Mouse (Mus musculus) bone marrow macrophage, adult 2 months (primary cell): ENCODE results near the gene Nr1h4. TPM values are rescaled to one million over a fixed set of nuclear protein-coding genes. Genes with fewer than 3 reads are reported as not detected.
A peak's percentile ranks its signal among the peaks of the same experiment; 100 is the strongest.

ENCODE experiments used
- H3K27ac ChIP-seq: 2 replicates; pipeline ENCODE4 v1.5.1; 2012; ENCODE audit warnings: low read depth, low read length; ENCODE audit not compliant: insufficient read depth
- H3K4me1 ChIP-seq: 2 replicates; pipeline ENCODE4 v1.6.1; 2012; ENCODE audit warnings: low read length; ENCODE audit not compliant: control insufficient read depth, insufficient read depth
- H3K4me3 ChIP-seq: 2 replicates; pipeline ENCODE4 v1.5.1; 2012; ENCODE audit warnings: mild to moderate bottlenecking, low read length, moderate library complexity; ENCODE audit not compliant: insufficient read depth
- CTCF ChIP-seq: IDR thresholded peaks from 2 replicates; pipeline ENCODE4 v1.5.1; 2012; ENCODE audit warnings: low read depth, mild to moderate bottlenecking, low read length, moderate library complexity
- POLR2A ChIP-seq: IDR thresholded peaks from 2 replicates; pipeline ENCODE4 v1.6.1; 2012; ENCODE audit warnings: mild to moderate bottlenecking, low read depth, low read length, borderline replicate concordance
- polyA plus RNA-seq: library from polyadenylated mRNA; stranded (reverse); fragments of >200 nt; gene quantifications from 2 replicates; pipeline ENCODE4 v1.2.4, GENCODE M21; 2012; ENCODE audit not compliant: missing spikeins, insufficient read depth, insufficient read length

Gene Nr1h4
- polyA plus RNA-seq, 1 experiment, result not detected

DNA sequence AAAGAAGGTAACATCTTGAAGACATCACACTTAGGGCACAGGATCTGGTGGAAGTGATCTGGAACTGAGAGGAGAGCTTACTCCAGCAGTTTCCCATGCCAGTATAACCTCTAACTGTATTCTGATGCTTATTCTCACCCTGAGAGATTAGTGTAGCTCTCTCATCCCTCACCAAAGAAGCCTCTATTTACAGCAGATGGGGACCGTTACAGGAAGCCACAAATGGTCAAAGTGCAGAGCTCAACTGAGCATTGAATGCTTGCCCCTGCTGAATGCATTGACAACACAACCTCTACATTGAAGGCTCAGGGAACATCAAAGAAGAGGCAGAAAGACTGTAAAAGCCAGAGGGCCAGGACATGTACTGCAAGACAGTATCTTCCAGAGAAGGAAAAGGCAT is 125.8 kb downstream of the Nr1h4 start:
- peak overlapping the region; percentile 23; the same call in 1 of the 2 replicates for H3K27ac ChIP-seq
- peaks cover 13% of the 10 kb centered on the region for H3K4me1 ChIP-seq
- no peak for TF ChIP-seq CTCF
- no peak for TF ChIP-seq POLR2A
- H3K4me3 ChIP-seq, result no peak overlapping the region

DNA sequence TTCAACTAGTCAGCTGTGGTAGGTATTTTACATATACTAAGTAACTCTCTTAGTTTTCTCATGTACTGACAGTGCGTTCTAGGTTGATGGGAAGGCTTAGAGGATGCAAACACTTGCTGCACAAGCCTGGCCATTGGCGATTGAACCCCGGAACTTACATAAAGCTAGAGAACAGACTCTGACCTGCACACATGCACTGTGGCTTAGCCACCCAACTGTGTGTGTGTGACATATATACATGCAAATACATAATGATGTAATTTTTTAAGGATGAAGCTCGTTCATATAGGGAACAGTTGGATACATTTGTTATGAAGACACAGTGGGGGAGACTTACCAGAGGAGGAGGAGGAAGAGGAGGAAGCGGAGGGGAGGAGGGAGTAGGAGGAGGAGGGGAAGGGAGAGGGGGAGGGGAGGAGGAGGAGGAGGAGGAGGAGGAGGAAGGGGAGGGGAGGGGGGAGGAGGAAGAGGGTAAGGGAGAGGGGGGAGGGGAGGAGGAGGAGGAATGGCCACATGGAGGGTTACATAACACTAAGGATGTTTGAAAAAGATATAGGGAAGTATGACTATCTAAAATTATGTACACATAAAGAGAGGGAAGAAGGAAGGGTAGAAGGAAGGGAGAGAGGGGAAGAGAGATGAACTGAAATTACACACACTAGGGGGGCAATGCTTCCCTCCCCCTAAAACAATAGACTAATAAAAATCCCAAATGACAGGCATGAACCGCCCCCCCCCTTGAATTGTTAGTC is 126.5 kb downstream of the Nr1h4 start:
- Histone ChIP-seq H3K4me3 (no peak overlapping the region), H3K27ac (peak overlapping the region; percentile 23; the same call in 1 of the 2 replicates), H3K4me1 (peaks cover 13% of the 10 kb centered on the region)
- no peak for TF ChIP-seq CTCF
- TF ChIP-seq POLR2A, result no peak

DNA sequence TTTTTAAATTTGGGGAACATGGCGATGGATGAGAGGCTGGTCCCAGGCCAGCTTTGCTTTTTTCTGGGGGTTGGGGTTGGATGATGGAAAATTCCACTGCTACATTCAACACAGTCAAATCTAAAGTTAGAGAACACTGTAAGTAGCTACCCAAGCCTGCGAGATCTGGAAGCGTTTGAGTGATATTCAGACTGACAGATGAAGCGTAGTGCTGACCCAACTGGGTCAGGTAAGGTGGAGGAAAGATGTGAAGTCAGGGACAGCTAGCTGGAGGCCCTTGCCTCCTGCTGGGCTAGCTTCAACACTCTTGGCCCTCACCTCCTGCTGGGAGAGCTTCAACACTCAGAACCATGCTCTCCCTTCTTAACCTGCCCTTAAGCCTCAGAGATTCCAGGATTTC is 128.4 kb downstream of the Nr1h4 start:
- Histone ChIP-seq H3K4me1 (peaks cover 13% of the 10 kb centered on the region), H3K27ac (no peak overlapping the region), H3K4me3 (no peak overlapping the region)
- TF ChIP-seq CTCF (no peak), POLR2A (no peak)

Other genes starting within 250 kb of the Nr1h4 start
- gene Ano4, start 188.8 kb downstream of the Nr1h4 start, polyA plus RNA-seq, result not detected in 2 replicates
- 47.6 and 48.2 TPM in 2 replicates for gene Gas2l3, start 89.6 kb downstream of the Nr1h4 start, polyA plus RNA-seq
- 0.27 and 0.32 TPM in 2 replicates for gene Slc17a8, start 87.7 kb upstream of the Nr1h4 start, polyA plus RNA-seq
- gene Scyl2, start 152.7 kb upstream of the Nr1h4 start, polyA plus RNA-seq, result 32.2 and 35.2 TPM in 2 replicates
- gene Actr6, start 198.7 kb upstream of the Nr1h4 start, polyA plus RNA-seq, result 17.0 and 18.6 TPM in 2 replicates
- 25.3 and 28.5 TPM in 2 replicates for gene Uhrf1bp1l, start 211.4 kb upstream of the Nr1h4 start, polyA plus RNA-seq